Mouse (Mus musculus): Measurements from ENCODE around the gene Morn5. TPM values are rescaled to one million over a fixed set of nuclear protein-coding genes. Genes with fewer than 3 reads are reported as not detected.

The Morn5 gene
- total RNA-seq, 2 experiments from 2014 or later, result not detected

DNA sequence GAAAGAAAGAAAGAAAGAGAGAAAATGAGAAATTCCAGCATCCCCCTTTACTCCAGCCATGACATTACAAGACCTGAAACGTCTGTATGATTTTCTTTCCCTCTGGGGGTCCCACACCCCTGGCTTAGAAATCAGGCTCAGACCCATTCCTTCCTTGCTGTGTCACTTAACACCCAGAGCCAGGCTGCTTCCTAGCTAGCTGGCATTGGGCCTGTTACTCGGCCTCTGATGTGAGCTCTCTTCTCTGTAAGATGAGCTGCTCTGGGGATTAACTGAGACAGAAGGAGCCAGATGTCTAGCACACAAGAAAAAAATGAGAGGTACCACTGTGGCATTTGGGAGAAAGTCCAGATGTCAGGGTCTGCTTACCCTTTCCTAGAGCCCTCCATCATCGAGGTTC lies 7.0 kb downstream of the Morn5 start:
- ATAC-seq (replicated peaks; ENCODE audit: low FRiP score, low TSS enrichment, poor library complexity, severe bottlenecking), result no peak

DNA sequence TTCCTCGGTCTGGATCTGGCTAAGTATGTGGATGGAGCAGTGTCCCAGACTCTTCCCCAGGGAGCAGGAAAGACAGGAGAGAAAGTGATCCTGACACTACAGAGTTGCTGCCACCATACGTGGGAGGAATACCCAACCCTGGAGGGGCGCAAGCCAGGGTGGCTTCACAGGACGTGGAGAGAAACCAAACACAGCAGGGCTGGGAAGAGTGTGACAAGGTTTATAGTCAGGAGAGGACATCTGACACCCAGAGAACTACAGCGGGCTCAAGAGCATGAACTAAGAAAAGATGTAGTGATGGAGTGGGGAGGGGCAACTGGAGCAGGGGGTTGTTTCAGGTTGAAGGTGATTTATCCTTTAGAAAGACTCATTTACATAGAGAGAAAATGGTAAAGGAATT lies 12.2 kb downstream of the Morn5 start:
- ATAC-seq (replicated peaks; ENCODE audit: low FRiP score, low TSS enrichment, poor library complexity, severe bottlenecking), result no peak

DNA sequence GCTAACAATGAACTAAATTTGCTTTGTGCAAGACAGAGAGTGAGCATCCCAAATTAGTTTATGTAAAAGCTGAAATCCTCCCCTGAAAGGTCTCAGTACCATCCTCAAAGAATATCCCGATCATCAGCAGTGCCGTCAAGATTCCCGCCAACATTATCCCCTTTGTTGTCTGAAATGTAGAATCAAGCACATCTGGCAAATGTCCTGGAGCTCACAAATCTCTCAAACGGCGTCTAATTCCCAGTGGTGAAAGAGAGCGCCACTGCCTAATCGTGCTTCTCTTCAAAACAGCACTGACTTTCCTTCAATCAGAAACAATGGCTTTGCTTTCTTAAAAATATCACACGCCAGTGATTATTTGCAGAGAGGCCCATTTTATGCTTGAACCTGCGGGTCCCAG lies 17.9 kb downstream of the Morn5 start:
- ATAC-seq (replicated peaks; ENCODE audit: low FRiP score, low TSS enrichment, poor library complexity, severe bottlenecking), result no peak

DNA sequence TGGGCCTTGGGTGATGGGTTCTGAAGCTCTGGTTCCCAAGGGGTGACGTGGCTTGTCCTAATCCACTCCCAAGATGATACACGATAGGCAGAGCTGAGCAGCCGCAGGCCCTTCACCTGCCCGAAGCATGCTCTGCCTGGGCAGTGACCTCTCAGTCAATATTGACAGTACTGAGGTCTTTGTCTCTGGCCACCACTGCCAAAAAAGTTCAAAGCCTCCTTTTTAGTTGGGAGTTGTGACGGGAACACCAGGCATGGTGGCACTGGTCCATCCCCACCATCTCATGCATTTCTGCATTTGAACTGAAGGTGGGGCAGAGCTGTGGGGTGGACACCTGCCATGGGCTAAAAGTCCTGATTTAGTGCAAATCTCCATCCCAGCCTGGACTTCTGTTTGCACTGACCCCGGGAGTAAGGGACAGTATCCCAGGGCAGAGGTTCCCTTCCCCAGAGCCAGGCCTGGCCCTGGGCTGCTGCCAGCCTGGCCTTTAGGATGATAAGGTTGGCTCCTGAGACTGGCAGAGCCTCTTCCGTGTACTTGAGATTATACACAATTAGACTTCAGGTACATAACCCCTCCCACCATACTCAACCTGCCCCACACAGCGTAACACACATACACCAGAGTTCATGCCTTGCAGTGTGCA lies 22.5 kb downstream of the Morn5 start:
- ATAC-seq (replicated peaks; ENCODE audit: low FRiP score, low TSS enrichment, poor library complexity, severe bottlenecking), result no peak

DNA sequence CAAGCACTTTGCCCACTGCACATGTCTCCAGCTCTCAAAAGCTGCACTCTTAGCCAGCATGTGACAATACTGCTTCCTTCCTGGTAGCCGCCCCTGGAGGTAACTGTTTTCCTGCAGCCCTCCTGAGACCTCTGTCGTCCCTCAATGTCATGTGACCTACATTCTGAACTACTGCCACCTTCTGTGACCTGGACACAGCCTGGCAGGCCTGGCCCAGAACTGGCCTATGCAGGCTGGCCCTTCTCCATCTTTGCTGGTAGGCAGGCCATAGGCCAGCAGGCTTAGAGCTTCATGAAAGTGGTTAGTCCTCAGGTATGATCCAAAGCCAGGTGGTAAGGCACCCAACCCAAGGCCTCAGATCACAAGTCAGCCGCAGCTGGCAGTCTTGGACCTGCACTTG lies 24.5 kb downstream of the Morn5 start:
- no peak for ATAC-seq (replicated peaks; ENCODE audit: low FRiP score, low TSS enrichment, poor library complexity, severe bottlenecking)

DNA sequence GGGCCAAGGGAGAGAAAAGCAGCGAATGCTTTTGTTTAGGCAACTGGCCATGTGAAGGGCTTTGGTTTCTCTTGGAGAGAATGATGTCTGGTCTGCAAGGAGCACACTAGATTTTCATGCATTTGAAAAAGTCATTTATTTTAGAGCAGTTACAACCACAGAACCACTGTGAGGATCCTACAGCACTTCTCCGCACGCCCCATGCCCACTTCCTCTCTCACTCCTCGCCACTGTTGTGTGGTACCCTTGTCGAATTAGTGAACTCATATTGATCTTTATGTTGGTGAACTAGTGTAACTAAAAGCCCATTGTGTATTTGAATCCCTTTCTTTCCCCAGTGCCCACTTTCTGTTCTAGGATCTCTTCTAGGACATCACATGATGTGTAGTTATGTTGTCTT lies 26.0 kb downstream of the Morn5 start:
- no peak for ATAC-seq (replicated peaks; ENCODE audit: low FRiP score, low TSS enrichment, poor library complexity, severe bottlenecking)

DNA sequence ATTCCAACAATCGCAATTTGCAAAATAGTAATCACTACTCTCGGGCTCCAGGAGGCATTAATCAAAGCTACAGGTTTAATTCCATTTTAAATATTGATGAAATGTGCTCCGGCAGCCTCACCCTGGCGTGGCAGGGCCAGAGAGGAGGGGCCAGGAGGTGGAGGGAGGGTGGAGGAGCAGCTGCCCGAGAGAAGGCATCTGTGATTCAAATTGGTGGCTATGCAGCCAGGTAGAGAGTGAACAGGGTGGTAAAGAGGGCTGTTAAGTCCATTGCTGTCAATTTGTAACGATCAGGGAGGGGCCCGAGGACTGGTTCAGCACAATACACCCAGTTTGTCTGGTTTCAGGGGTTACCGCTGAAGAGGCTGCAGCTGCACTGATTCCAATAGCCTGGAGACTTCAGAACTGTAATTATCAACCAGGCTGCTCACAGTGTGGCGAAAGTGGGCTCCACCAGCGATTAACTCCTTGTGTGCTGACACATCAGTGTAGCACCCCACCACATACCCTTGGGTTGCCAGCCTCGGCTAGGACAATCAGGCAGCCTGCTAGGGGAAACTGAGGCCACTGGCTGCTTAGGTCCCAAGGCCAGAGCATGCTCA lies 28.0 kb downstream of the Morn5 start:
- no peak for ATAC-seq (replicated peaks; ENCODE audit: low FRiP score, low TSS enrichment, poor library complexity, severe bottlenecking)

DNA sequence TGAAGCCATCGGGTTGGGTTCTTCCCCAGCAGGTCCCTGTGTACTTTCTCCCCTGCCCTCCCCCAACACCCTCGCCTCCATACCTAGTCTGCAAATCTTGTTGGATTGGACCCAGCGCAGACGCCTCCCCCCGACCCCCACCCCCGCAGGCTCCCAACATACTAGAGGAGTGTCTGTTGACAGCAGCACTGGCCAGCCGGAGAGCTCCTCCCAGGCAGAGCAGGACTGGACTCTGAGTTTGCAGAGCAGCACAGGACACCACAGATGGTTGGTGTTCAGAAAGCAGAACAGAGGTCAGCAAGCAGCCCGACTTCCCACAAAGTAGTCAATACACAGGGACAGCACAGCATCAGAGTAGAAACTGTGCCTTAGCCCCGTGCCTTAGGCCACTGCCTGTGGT lies 32.2 kb downstream of the Morn5 start:
- ATAC-seq (replicated peaks; ENCODE audit: low FRiP score, low TSS enrichment, poor library complexity, severe bottlenecking), result no peak

DNA sequence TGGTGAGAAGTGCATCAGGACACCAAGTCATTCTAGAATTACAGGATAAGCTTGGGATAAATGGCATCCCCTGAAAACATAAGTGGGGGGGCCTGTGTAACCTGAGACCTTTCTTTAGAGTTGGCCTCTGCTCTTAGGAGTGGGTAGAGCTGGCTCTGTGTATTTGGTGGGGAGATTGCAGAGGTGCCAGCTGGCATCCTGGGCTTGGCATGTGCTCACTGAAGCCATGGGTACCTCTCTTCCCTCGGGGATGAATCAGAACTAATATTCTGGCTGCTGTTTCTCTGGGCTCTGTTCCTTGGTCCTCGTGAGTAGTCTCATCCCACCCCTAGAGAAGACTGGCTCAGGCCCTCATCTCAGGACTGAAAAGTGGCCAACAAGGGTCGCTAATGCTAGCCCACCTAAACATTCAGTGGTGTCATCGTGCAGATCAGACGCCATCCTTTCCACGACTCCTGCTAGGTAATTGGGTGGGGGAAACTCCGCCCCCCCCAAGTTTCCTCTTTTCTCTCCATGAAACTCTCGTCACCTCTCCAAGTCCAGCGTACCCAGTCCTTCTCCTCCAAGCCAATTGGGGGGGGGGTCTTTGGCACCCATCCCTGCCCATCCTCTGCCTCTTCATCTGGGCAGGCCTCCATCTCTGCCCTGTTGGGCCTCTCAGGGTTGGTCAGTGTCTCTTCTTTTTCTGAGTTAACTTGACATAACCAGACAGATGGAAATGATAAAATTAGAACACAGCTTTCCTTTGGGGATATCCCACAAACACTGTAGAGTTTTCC lies 33.7 kb downstream of the Morn5 start:
- ATAC-seq (replicated peaks; ENCODE audit: low FRiP score, low TSS enrichment, poor library complexity, severe bottlenecking), result no peak

DNA sequence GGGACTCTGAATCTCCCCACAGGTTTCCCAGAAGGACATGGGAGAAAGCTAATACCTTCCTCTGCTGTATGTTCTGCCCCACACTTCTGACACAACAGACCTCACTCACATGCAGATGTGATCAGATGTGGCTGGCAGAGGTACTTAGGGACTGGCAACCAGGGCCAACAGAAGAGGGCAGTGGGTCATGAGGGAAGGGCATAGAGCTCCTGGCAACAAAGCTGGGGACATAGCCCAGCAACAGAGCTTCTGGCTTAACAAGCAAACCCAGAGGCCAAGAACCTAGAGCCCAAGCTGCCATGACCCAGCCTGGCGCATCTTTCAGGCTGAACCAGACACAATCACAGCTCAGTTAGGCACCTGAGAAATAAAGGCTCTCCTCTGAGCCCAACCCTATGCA lies 35.8 kb downstream of the Morn5 start:
- ATAC-seq (replicated peaks; ENCODE audit: low FRiP score, low TSS enrichment, poor library complexity, severe bottlenecking), result no peak

DNA sequence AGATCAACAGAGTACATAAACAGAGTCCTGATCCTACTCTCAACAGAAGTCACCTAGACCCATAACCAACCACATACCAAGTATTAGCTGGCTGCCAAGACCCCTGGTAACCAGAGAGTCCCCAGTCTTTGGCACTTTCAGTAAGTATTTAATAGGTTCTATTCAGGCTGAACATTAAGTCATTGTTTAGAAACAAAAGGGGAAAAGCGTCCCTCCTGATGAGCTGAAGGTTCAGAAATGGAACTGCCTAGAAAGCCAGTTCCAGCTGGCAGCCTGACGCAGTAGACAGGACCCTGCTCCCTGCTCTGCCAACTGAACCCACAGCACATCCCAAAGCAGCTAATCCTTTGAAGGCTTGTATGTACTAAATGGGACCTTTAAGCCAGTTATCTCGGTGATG lies 39.9 kb downstream of the Morn5 start:
- no peak for ATAC-seq (replicated peaks; ENCODE audit: low FRiP score, low TSS enrichment, poor library complexity, severe bottlenecking)

DNA sequence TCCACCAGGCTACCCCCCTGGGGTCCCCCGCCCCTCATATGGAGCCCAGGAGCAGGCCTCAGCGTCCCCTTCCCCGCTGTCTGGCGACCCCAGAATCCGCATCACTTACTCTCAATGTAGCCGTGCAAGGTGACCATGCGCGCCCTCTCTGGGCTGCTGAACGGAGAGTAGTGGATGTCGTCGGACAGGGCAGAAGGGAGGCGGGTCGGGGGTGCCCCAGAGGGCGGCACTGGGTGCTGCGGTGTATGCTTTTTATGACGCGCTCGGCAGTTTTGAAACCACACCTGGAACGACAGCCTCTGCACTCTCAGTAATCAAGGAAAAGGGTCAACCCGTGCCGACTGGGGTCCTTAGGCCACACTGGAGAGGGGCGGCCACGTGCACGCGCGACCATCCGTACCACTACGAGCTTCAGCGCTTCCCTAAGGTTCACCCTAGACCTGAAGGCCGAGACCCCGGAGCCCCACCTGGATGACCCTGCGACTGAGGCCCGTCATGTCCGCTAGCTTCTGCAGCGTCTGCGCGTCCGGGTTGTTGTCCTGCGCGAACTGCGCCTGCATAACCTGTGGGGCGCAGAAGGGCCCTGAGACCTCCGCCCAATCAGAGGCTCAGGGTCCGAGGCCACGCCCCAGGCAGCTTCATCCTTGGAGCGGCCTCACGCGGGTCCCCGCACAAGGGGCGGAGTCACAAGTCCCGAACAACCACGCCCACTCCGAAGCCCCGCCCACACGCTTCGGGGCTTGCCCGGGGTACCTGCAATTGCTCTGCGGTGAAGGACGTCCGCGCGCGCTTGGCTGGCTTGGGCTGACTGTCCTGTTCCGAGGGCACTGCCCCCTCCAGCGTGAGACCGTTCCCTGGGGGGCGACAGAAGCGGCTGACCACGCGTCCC lies 41.8 kb downstream of the Morn5 start:
- peak; percentile 88 for ATAC-seq (replicated peaks; ENCODE audit: low FRiP score, low TSS enrichment, poor library complexity, severe bottlenecking)

DNA sequence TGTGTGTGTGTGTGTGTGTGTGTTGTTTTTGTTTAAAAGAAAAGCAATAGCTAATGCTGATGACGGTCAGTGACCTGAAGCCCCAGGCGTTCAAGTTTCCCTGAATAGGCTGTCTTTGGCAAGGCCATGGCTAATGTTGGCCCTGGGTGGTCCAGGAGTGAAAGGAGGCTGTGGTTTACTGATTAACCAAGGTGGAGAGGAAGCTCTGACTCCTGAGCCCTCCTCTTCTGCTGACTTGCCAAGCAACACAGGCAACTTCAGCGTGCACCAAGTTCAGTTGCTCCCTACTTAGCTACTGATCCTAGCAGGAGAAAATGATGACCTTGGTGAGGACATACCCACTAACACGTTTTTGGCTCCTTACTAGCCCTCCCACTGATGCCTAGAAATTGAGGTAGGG lies 43.5 kb downstream of the Morn5 start:
- no peak for ATAC-seq (replicated peaks; ENCODE audit: low FRiP score, low TSS enrichment, poor library complexity, severe bottlenecking)

DNA sequence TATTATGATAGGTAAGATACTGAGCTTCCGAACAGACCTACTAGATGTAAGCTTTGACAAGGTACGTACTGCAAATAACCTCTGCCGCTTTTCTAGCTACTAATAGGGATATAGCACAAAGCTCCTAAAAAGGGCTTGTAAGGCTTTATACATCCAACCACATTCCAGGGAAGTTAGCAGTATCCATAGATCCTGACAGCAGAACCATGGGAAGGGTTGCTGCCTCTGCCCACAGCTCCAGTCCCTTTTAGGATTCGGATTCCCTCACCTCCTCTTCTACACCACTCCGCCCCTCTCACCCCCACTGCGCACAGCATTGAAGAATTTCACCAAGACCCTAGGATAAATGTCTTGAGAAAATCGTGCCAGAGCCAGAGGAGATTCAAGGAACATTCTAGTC lies 44.0 kb downstream of the Morn5 start:
- ATAC-seq (replicated peaks; ENCODE audit: low FRiP score, low TSS enrichment, poor library complexity, severe bottlenecking), result no peak

DNA sequence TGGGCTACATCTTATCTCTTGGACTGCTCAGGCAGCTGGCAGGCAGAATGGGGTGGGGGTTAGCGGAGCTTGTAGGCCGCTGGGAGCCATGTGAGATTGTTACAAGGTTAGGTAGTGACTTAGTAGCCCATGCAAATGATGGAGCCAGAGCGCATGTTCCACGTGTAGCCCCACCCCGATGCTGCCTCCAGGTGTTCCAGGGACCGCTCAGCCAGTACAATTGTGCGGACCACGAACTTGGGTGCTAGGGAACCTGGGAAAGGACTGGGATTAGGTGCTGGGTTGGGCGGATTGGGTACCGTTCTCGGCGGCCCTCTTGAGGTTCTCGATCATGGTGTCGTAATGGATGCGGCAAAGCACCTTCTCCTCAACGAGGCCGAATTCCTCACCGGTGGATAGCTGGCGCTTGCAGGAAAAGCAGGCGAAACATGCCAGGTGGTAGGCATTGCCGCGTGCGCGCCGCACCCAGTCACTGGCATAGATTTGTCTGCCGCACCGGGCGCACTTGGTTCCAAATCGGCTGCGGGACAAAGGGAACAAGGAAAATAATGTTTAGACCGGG lies 44.7 kb downstream of the Morn5 start:
- no peak for ATAC-seq (replicated peaks; ENCODE audit: low FRiP score, low TSS enrichment, poor library complexity, severe bottlenecking)

DNA sequence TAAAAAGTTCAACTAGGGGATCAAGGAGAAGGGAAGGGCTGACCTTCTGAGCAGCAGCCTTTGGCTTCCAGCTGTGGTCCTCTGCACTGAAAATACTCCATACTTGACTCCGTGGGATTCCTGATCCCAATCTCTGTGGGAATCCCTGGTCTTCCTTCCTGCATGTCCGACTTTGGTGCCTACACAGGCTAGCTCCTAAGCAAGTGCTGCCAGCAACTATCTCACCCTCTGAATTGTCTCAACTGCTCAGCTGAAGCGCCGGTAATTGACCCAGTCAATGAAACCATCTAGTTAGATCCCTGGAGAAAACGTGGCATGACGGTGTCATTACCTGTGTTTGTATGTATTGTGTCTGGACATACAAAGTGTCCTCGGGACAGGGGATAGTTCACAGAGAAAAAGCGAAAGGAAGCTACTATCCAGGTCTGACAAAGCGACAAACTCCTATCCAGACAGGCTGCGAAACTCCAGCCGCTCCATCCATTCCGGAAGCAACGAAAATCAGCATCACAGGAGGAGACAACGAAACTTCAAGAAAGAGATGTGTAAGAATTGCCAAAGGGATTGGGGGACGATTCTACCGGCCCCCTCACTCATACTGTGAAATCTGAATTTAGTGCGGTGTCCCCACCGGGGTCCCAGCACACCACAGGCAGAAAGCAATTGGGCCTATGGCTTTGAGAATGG lies 48.0 kb downstream of the Morn5 start:
- ATAC-seq (replicated peaks; ENCODE audit: low FRiP score, low TSS enrichment, poor library complexity, severe bottlenecking), result no peak

DNA sequence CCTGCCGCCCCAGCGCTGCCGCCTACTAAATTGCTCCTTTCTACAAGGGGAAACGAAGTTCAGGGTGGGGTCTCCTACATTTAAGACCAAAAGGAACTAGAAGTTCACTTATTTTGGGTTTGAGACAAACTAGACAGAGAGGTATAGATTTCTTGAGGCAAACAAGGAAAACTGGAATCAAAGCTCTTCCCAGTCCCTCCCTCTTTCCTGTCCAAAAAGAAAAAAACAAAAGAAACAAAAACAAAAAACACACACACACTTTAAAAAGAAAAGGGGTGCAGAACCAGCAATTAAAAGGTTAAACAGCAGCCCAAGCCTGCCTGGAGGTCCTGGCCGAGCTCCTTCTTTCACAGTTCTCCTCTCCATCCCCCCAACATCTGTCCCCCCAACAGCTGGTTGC lies 48.8 kb downstream of the Morn5 start:
- ATAC-seq (replicated peaks; ENCODE audit: low FRiP score, low TSS enrichment, poor library complexity, severe bottlenecking), result no peak

DNA sequence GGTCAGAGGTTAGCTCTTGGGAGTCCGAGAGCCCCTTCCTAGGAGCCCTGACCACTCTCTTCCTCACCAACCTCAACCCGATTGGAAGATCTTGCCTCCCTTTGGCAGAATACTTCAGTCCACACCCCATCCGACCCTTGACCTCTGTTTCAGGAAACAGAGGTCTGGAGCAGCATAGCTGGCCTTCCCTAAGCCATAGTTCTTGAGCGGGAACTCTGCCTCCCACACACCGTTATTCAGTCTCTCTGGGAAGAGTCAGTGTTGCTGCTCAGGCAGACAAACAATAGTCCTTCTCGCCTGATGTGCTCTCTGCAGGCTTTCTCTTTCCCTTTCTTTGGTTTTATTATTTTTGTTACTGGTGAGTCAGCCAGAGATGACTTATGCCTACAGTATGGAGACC lies 50.5 kb downstream of the Morn5 start:
- no peak for ATAC-seq (replicated peaks; ENCODE audit: low FRiP score, low TSS enrichment, poor library complexity, severe bottlenecking)

DNA sequence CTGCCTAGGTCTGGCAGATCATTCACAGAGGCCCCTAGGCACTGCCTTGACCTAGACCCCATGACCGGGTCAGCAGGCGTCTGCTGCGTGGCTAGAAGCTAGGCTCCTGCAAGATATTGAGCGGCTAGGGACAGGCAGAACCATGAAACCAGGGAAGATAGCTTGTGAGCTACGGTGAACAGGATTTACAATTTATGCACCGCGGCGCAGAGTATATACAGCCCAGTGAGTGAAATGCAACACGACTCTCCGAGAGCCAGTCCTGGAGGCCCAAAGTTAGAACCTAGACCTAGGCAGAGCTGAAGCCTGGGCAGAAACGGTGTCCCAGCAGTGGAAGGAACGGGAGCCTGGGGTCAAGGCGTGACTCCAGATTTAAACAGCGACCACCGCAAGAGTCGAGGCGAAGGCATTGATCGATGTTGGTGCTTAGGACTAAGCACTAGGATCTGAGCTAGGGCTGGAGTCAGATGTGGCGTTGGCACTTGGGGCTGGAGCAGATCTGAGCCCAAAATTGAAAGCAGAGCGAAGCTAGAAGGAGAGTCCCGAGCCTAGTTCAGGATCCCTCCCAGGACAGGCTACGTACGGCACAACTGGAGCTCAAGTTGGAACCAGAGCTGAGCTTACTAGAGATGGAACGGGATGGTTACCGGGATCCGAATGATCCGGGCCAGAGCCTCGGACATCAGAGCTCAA lies 52.8 kb downstream of the Morn5 start:
- ATAC-seq (replicated peaks; ENCODE audit: low FRiP score, low TSS enrichment, poor library complexity, severe bottlenecking), result no peak

All from megakaryocyte-erythroid progenitor cell, adult 5-6 weeks (primary cell).